Mouse (Mus musculus) MEL-GATA-1-ER (cell line): ENCODE measurements around the gene Bmp6.

Experiments used
- DNase-seq: peaks from one replicate; pipeline ENCODE4 v3.0.0-alpha.2; 2012; ENCODE audit warnings: low read depth; ENCODE audit errors: extremely low read depth

The Bmp6 gene

GRCm38 (mm10) chr13:38344713-38345430 lies at the start of gene Bmp6:
Bmp6 (plus strand) TSS chr13:38345107.
- no peak for DNase-seq

DNA sequence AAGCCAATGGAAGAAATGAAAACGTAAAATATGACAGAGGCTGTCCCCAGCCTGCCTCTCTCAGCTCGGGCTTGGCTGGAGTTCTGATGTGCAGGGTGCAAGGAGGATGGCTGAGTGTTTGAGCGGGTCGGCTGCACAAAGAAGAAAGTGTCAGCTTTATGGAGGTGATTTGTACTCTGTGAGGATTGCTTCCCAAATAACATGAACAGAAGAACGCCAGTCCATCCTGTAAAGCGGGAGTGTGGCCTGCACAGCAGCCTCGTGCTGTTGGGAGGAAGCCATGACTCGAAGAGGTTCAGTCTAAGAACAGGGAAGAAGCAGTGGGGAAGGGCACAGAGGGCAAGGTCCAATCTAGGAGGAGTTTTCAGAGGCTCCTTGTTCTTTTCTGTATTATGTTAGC lies 48.7 kb upstream of the Bmp6 start:
- no peak for DNase-seq

GRCm38 (mm10) chr13:38296601-38297000 lies 48.3 kb upstream of the Bmp6 start:
- DNase-seq: no peak

DNA sequence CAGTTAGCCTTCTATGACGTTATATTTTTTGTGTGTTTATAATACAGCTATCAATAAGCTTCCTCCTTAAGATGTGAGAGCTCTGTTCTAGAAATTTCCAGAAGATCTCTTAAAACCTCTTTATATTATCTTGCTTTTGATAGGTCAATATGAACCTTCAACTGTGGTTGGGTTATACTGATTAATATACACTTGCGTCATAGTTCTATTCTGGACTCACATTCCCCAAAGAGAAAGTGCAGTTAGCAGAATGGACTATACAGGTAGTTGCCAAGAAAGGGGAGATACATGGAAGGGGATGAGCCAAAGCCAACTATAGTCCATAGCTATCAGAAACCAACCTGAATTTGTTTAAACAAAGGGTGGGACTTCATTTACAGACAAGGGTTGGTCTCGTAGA lies 33.8 kb upstream of the Bmp6 start:
- DNase-seq: no peak

GRCm38 (mm10) chr13:38312357-38313040 lies 32.4 kb upstream of the Bmp6 start:
- no peak for DNase-seq

DNA sequence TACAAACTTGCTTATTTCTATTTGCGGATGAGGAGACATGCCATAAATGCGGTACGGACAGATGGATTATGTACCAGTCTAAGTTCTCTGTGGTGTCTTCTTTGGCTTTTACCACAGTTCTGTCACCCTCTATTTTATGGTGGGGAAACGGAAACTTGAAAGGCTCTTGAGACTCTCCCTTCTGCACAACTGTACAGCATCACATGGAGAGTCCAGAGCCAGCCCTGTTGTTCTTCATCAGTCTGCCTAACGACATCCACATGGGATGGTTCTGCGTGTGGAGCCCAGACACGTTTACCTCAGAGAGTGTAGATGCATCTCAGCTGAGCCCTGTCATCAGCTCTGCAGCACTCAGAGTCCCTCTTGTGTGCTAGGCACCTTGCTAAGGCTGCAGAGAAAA lies 30.3 kb upstream of the Bmp6 start:
- DNase-seq: no peak

DNA sequence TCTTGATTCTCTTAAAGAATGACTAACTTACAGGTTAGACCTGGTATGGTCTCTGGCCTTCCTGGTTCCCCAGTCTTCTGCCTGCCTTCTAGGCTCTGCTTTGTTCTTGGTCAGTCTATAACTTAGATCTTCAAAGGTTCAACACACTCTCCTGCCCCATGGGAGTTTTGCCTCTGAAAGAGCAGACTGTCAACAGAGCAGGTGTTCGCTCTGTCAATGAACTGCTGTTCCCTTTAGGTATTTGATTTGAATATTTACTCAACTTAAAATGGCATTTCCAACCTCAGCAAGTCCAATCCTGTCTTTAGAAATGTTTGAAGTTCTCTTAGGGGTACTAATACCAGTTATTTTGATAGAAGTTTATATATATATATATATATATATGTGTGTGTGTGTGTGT lies 26.5 kb upstream of the Bmp6 start:
- no peak for DNase-seq

GRCm38 (mm10) chr13:38320354-38320753 lies 24.6 kb upstream of the Bmp6 start:
- no peak for DNase-seq

GRCm38 (mm10) chr13:38324452-38324851 lies 20.5 kb upstream of the Bmp6 start:
- no peak for DNase-seq

- no peak for DNase-seq
Measured at GRCm38 (mm10) chr13:38327377-38327776, 17.5 kb upstream of the Bmp6 start.

GRCm38 (mm10) chr13:38333496-38333895 lies 11.4 kb upstream of the Bmp6 start:
- no peak for DNase-seq

DNA sequence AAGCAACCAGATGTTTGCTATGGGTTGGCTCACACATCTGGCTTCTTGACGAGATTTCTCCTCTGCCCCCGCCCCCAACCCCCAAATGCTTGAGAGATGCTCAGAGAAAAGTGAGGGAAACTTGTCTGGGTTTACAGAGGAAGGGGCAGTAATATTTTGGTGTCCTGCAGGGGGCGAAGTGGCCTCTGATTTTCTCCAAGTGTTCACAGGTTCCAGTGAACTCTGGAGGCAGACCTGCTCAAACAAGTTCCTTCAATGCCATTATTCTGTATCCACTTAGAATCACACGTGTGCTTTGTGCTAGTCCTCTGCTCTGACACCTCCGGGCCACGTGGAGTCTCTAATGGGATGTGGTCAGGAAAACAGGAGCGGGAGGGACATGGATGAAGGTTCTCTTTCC lies 2.3 kb upstream of the Bmp6 start:
- no peak for DNase-seq

- DNase-seq: no peak
Measured at GRCm38 (mm10) chr13:38343202-38343601, 1.7 kb upstream of the Bmp6 start.

GRCm38 (mm10) chr13:38345431-38345820 lies 519 bp downstream of the Bmp6 start:
- DNase-seq: no peak

- no peak for DNase-seq
Measured at GRCm38 (mm10) chr13:38346096-38346915, 1.4 kb downstream of the Bmp6 start.

DNA sequence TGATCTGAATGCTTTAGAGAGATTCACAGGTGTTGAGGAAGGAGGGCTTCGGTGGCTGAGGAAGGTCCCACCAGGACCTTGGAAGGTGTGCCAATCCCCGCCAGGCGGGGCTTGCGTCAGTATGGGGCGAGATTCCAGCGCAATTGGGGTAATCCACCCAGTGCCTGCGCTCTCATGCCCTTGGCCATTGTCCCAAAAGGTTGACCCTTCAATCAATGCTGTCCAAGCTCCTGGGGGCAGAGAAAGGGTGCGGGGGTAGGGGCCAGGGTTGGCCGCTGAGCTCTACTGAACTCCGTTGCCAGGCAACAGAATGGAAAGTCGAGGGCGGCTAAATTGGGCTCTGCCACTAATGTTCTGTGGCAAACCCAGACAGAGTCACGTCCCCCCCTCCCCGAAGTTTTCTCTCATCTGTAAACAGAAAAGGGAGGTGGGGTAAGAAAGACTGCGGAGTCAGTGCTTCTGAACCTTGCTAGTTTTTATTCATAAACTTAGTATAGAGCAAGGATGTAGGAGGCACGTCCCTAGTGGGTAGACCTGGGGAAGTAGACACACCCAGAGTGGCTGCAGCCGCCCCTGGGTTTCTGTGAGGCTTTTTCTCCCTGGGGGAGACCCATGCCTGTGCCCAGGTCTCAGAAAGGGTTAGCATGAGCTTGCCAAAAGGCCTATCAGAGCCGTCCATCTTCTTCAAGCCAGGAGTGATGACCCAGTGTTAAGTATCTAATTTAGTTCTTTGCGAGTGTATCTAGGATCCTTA lies 2.3 kb downstream of the Bmp6 start:
- no peak for DNase-seq

DNA sequence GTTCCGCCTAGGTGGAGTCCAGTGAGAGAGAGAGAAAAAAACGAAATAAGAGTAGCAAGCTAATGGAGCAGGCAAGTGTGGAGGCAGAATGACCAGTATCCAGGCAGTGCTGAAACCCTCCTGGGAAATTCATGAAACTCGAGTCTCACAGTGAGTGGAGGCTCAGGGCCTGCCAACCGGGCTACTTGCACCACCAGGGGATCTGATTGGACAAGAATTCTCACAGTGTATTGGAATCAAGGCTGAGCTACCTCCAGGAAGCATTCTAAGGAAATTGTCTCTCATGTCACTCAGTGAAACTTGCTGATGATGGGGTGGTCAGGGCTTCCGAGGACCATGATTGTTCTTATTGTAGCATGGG lies 2.8 kb downstream of the Bmp6 start:
- DNase-seq: no peak

GRCm38 (mm10) chr13:38349046-38349445 lies 4.1 kb downstream of the Bmp6 start:
- DNase-seq: no peak

DNA sequence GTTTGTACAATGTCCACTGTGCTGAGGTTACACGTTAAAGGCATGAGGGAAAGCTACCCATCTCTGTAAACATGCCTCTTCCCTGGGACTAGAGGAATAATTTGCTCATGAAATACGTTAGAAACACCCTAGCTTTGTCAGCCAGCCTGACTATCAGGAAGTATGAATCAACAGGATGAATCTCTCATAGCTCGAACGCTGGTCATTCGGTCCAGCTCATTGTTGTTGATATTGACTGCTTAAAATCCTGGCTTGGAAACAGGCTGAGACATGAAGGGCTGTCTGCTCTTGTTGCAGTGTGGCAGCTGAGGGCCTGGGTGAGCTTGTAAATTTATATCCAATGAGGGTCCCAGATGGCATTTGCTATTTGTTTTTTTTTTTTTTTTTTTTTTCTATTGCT lies 4.9 kb downstream of the Bmp6 start:
- no peak for DNase-seq

GRCm38 (mm10) chr13:38351996-38352395 lies 7.1 kb downstream of the Bmp6 start:
- DNase-seq: no peak

DNA sequence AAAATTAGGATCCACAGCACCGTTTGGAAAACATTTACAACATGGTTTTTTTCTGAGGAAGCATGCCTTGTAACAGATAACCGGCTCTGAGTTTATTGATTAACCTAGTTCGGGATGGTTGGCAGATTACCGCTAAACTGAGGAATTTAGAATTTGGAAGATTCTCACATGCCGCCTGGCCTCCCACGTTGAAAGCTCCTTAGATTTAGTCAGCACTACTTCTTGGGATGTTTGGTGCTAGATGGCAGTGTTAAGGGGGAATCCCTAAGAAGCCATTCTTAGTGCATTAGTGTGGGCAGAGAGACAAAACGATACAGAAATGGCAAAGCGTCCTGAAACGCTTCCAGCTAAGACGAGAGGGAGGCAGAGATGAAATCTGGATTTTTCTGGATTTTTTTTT lies 8.1 kb downstream of the Bmp6 start:
- DNase-seq: no peak
